Mouse (Mus musculus) heart, postnatal 14 days (tissue): Measurements from ENCODE around the gene Cirbp. TPM values are rescaled to one million over a fixed set of nuclear protein-coding genes. Genes with fewer than 3 reads are reported as not detected.

Experiments
- DNase-seq, 2 experiments: peaks; one replicate each; pipeline ENCODE4 v3.0.0; 2021 to 2022
- intact Hi-C: fragments of 180-260 bp; cut with DNase I; formaldehyde crosslinking; loops from one replicate; pipeline ENCODE4 v1.15.1; 2025
- total RNA-seq, 2 experiments: library from RNA; stranded (reverse); gene quantifications; 2 replicates each; pipeline ENCODE4 v1.2.3; 2021

Cirbp gene
- total RNA-seq, 2 experiments from 2014 or later: 40.4 to 64.3 TPM

- DNase-seq: no peak
- intact Hi-C loops: loop anchor here (2.0 to 10.0 kb wide), 2 partner anchors 20 to 172 kb away; partner anchors contain the start of gene Wdr18
These were observed 29.4 kb upstream of the Cirbp start for GRCm38 (mm10) chr10:80136179-80136951.

GRCm38 (mm10) chr10:80136952-80137625 is 28.7 kb upstream of the Cirbp start:
- peak in 1 of 2 experiments; percentile 16 for DNase-seq
- intact Hi-C loops: loop anchor here (2.0 to 10.0 kb wide), 2 partner anchors 20 to 172 kb away; partner anchors contain the start of gene Wdr18

- intact Hi-C loops: loop anchor here (2.0 to 10.0 kb wide), 2 partner anchors 21 to 173 kb away; partner anchors contain the start of gene Wdr18
- DNase-seq: peak in 1 of 2 experiments; percentile 9
These were observed 27.9 kb upstream of the Cirbp start for GRCm38 (mm10) chr10:80137626-80138552.

GRCm38 (mm10) chr10:80138553-80139438 is 27.0 kb upstream of the Cirbp start, which contains the start of gene Atp5d:
Gene Atp5d, plus strand, starts transcription at chr10:80138632.
- intact Hi-C loops: loop anchor here (10.0 kb wide), 1 partner anchor 174 kb away; the partner anchor contains the start of gene Wdr18
- DNase-seq: peak in 1 of 2 experiments; percentile 69

GRCm38 (mm10) chr10:80139439-80139775 is 26.4 kb upstream of the Cirbp start:
- DNase-seq: no peak
- intact Hi-C loops: loop anchor here (10.0 kb wide), 1 partner anchor 175 kb away; the partner anchor contains the start of gene Wdr18

- intact Hi-C loops: loop anchor here (2.0 to 10.0 kb wide), 2 partner anchors 153 to 175 kb away; partner anchors contain the start of gene Wdr18
- DNase-seq: peak in 1 of 2 experiments; percentile 1
These were observed 25.7 kb upstream of the Cirbp start for GRCm38 (mm10) chr10:80139975-80140665.

- intact Hi-C loops: loop anchor here (2.0 kb wide), 1 partner anchor 154 kb away; no protein-coding TSS in a partner anchor
- peak in 1 of 2 experiments; percentile 3 for DNase-seq
These were observed 25.1 kb upstream of the Cirbp start, which contains the start of gene Cbarp for GRCm38 (mm10) chr10:80140666-80141035. Gene Cbarp, minus strand, starts transcription at chr10:80140835.

- peak; percentile 94 to 95 for DNase-seq
- intact Hi-C loops: loop anchor here (2.0 kb wide), 1 partner anchor 154 kb away; no protein-coding TSS in a partner anchor
These were observed 24.5 kb upstream of the Cirbp start for GRCm38 (mm10) chr10:80141243-80141642.

GRCm38 (mm10) chr10:80141786-80142529 is 23.8 kb upstream of the Cirbp start:
- intact Hi-C loops: loop anchor here (2.0 kb wide), 1 partner anchor 155 kb away; no protein-coding TSS in a partner anchor

GRCm38 (mm10) chr10:80142530-80142925 is 23.3 kb upstream of the Cirbp start:
- intact Hi-C loops: no loop called here
- DNase-seq: no peak

More at GRCm38 (mm10) chr10:80141786-80142529, 23.8 kb upstream of the Cirbp start:
- peak; percentile 91 to 94 for DNase-seq

- intact Hi-C loops: no loop called here
- DNase-seq: no peak
These were observed 22.1 kb upstream of the Cirbp start for GRCm38 (mm10) chr10:80143664-80144063.

- intact Hi-C loops: no loop called here
- peak in 1 of 2 experiments; percentile 7 for DNase-seq
These were observed 21.6 kb upstream of the Cirbp start for GRCm38 (mm10) chr10:80144159-80144558.

- peak; percentile 82 to 87 for DNase-seq
- intact Hi-C loops: loop anchor here (1.0 kb wide), 1 partner anchor 20 kb away; the partner anchor contains the start of gene Cirbp
These were observed 20.6 kb upstream of the Cirbp start for GRCm38 (mm10) chr10:80144864-80145838.

GRCm38 (mm10) chr10:80145896-80146295 is 19.9 kb upstream of the Cirbp start:
- intact Hi-C loops: loop anchor here (1.0 kb wide), 1 partner anchor 19 kb away; the partner anchor contains the start of gene Cirbp
- DNase-seq: peak; percentile 74 to 78

GRCm38 (mm10) chr10:80146568-80147011 is 19.2 kb upstream of the Cirbp start:
- intact Hi-C loops: no loop called here

GRCm38 (mm10) chr10:80147146-80147718 is 18.6 kb upstream of the Cirbp start:
- intact Hi-C loops: no loop called here
- no peak for DNase-seq

More at GRCm38 (mm10) chr10:80146568-80147011, 19.2 kb upstream of the Cirbp start:
- peak; percentile 64 to 70 for DNase-seq
